Mouse (Mus musculus) spleen, adult 2 months (tissue): ENCODE measurements around the gene Fnip1.

ENCODE experiments used
- CTCF ChIP-seq: fragments of 200-500 bp; IDR thresholded peaks from 2 replicates; pipeline ENCODE4 v1.5.1; 2011; ENCODE audit warnings: mild to moderate bottlenecking, inconsistent platforms; ENCODE audit not compliant: insufficient read depth, insufficient read length, insufficient replicate concordance; ENCODE audit errors: extremely low read depth
- POLR2A ChIP-seq: fragments of 200-500 bp; IDR thresholded peaks from 2 replicates; pipeline ENCODE4 v1.6.1; 2011; ENCODE audit warnings: low read depth, low read length, inconsistent platforms

DNA sequence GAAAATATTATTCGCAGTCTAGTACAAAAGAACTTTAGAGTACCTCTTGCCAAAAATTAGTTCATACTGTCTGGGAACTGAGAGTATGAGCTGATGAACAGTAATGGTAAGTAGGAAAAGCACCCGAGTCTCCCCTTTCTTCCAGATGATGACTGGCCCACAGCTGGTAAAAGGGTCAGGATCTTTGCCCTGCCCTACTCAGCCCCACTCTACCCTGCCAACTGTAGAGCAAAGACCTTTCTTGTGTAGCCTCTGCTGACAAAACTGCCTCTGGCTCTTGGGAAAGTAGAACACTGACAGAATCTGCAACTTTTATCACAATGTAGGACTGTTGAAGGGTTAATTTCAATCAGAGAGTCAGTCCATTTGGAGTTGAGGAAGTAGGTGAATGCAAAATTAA is 117.0 kb downstream of the Fnip1 start:
- TF ChIP-seq POLR2A, result no peak
- no peak for TF ChIP-seq CTCF
